Mouse (Mus musculus) liver, postnatal 0 days (tissue): ENCODE measurements around the gene Rasgrp3.

Experiments used
- CTCF ChIP-seq: sonication (generic); IDR thresholded peaks from 2 replicates; pipeline ENCODE4 v1.5.1; 2016; ENCODE audit warnings: antibody characterized with exemption, low read depth
- EP300 ChIP-seq: IDR thresholded peaks from 2 replicates; pipeline ENCODE4 v1.6.1; 2016; ENCODE audit warnings: antibody characterized with exemption, low read depth, mild to moderate bottlenecking

DNA sequence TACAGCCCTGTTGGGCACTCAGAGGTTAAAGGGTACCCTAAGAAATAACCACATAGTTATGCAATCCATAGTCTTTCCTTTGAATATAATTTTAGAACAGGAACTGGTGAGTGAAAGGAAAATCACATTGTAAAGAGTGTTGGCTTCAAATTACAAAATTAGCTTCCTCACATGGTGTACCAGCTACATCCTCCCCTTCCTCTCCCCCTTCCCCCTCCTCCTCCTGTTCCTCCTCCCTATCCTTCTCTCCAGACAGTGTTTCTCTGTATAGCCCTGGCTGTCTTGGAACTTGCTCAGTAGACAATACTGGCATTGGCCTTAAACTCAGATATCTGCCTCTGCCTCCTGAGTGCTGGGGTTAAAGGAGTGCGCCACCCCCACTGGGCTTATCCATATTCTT, 26.1 kb downstream of the Rasgrp3 start:
- TF ChIP-seq CTCF = no peak
- TF ChIP-seq EP300 = no peak
